Mouse (Mus musculus): ENCODE results near the gene Sh3pxd2b. TPM values are rescaled to one million over a fixed set of nuclear protein-coding genes. Genes with fewer than 3 reads are reported as not detected.

Gene Sh3pxd2b
- total and polyA plus RNA-seq, 3 experiments, result 2.4 to 13.2 (median 6.7) TPM

GRCm38 (mm10) chr11:32379910-32380309 lies 32.3 kb downstream of the Sh3pxd2b start:
- DNase-seq (ENCODE audit: extremely low read depth), result no peak
- H3K4me3 ChIP-seq (replicated peaks in 1 of 3; ENCODE audit: low read depth in 2 of 3, low read length in 2 of 3, poor library complexity in 1 of 3), result no peak overlapping the region
- H3K4me2 ChIP-seq (ENCODE audit: insufficient read depth, low read depth, poor library complexity, severe bottlenecking), result no peak overlapping the region
- H3K4me1 ChIP-seq (ENCODE audit: control insufficient read depth in 1 of 2, insufficient read depth in 2 of 2), result peaks cover 5 to 21% of the 10 kb centered on the region in 2 experiments; a peak in 3 of 4 replicates
- H3K27me3 ChIP-seq (replicated peaks), result no peaks in the 10 kb centered on the region
- peaks cover 4 to 61% of the 10 kb centered on the region in 2 experiments for H3K36me3 ChIP-seq (replicated peaks in 1 of 2; ENCODE audit: control insufficient read depth in 1 of 2, insufficient read depth in 1 of 2, low read length in 1 of 2)
- peaks cover 6% of the 10 kb centered on the region for H3K9me3 ChIP-seq (replicated peaks; ENCODE audit: low read length)
- TF ChIP-seq USF2 (conservative IDR thresholded peaks at IDR 0.05; ENCODE audit: low read depth, low read length) (no peak), RAD21 (IDR thresholded peaks at IDR 0.05; ENCODE audit: low read depth, low read length) (no peak), ELF1 (IDR thresholded peaks at IDR 0.05; ENCODE audit: low read depth, low read length) (no peak), RCOR1 (conservative IDR thresholded peaks at IDR 0.05; ENCODE audit: low read depth, low read length) (no peak), KAT2A (IDR thresholded peaks at IDR 0.05; ENCODE audit: insufficient replicate concordance, low read length) (no peak), JUN (IDR thresholded peaks at IDR 0.05; ENCODE audit: insufficient read depth, low read depth, low read length) (no peak), BHLHE40 (IDR thresholded peaks at IDR 0.05; ENCODE audit: low read depth, low read length) (no peak), CHD2 (IDR thresholded peaks at IDR 0.05; ENCODE audit: low read length) (no peak), PAX5 (IDR thresholded peaks at IDR 0.05; ENCODE audit: low read length) (no peak), NRF1 (IDR thresholded peaks at IDR 0.05; ENCODE audit: low read depth, low read length) (no peak), ZNF384 (IDR thresholded peaks at IDR 0.05; ENCODE audit: low read depth, low read length) (no peak), JUND (conservative IDR thresholded peaks at IDR 0.05; ENCODE audit: low read depth, low read length) (no peak), MAZ (IDR thresholded peaks at IDR 0.05; ENCODE audit: low read depth, low read length) (no peak), MEF2A (IDR thresholded peaks at IDR 0.05; ENCODE audit: borderline replicate concordance, low read depth, low read length) (no peak), CHD1 (IDR thresholded peaks at IDR 0.05; ENCODE audit: low read depth, low read length) (no peak), ETS1 (conservative IDR thresholded peaks at IDR 0.05; ENCODE audit: low read depth, low read length) (no peak), CTCF (conservative IDR thresholded peaks at IDR 0.05 in 1 of 2, IDR thresholded peaks at IDR 0.05 in 1 of 2; ENCODE audit: low read depth in 2 of 2, low read length in 2 of 2) (no peak), TBP (conservative IDR thresholded peaks at IDR 0.05; ENCODE audit: low read depth, low read length) (no peak)
- no peaks in the 10 kb centered on the region for H3K79me2 ChIP-seq (replicated peaks; ENCODE audit: control insufficient read depth, extremely low read depth, insufficient read depth, poor library complexity, severe bottlenecking)
- H3K27ac ChIP-seq (ENCODE audit: insufficient read depth, low read depth), result no peak overlapping the region
- in situ Hi-C loops (cut with MboI; ENCODE audit: low pct_ligation_motif_present, low pct_unique_long_range_greater_than_20kb, low sequenced_read_pairs), result no loop called here
- dilution Hi-C loops (cut with MboI; ENCODE audit: extremely low pct_ligation_motif_present, extremely low pct_unique_long_range_greater_than_20kb, low sequenced_read_pairs), result no loop called here
- no peak overlapping the region for H3K9ac ChIP-seq (ENCODE audit: insufficient read depth, low read depth)

GRCm38 (mm10) chr11:32383341-32384134 lies 35.9 kb downstream of the Sh3pxd2b start:
- peaks cover 0 to 54% of the 10 kb centered on the region in 2 experiments for H3K36me3 ChIP-seq (replicated peaks in 1 of 2; ENCODE audit: control insufficient read depth in 1 of 2, insufficient read depth in 1 of 2, low read length in 1 of 2)
- no peak overlapping the region for H3K9ac ChIP-seq (ENCODE audit: insufficient read depth, low read depth)
- no peaks in the 10 kb centered on the region for H3K9me3 ChIP-seq (replicated peaks; ENCODE audit: low read length)
- no peaks in the 10 kb centered on the region for H3K79me2 ChIP-seq (replicated peaks; ENCODE audit: control insufficient read depth, extremely low read depth, insufficient read depth, poor library complexity, severe bottlenecking)
- in situ Hi-C loops (cut with MboI; ENCODE audit: low pct_ligation_motif_present, low pct_unique_long_range_greater_than_20kb, low sequenced_read_pairs) (no loop called here), dilution Hi-C loops (cut with MboI; ENCODE audit: extremely low pct_ligation_motif_present, extremely low pct_unique_long_range_greater_than_20kb, low sequenced_read_pairs) (no loop called here)
- H3K27me3 ChIP-seq (replicated peaks), result no peaks in the 10 kb centered on the region
- no peak for DNase-seq (ENCODE audit: extremely low read depth)
- peaks cover 5 to 21% of the 10 kb centered on the region in 2 experiments; a peak in 3 of 4 replicates for H3K4me1 ChIP-seq (ENCODE audit: control insufficient read depth in 1 of 2, insufficient read depth in 2 of 2)
- H3K4me3 ChIP-seq (replicated peaks in 1 of 3; ENCODE audit: low read depth in 2 of 3, low read length in 2 of 3, poor library complexity in 1 of 3), result no peak overlapping the region
- TF ChIP-seq JUN (IDR thresholded peaks at IDR 0.05; ENCODE audit: insufficient read depth, low read depth, low read length) (no peak), CTCF (conservative IDR thresholded peaks at IDR 0.05 in 1 of 2, IDR thresholded peaks at IDR 0.05 in 1 of 2; ENCODE audit: low read depth in 2 of 2, low read length in 2 of 2) (no peak), ZMIZ1 (IDR thresholded peaks at IDR 0.05; ENCODE audit: low read depth, low read length) (no peak), POLR2AphosphoS2 (IDR thresholded peaks at IDR 0.05; ENCODE audit: low read depth, low read length) (no peak), MYC (IDR thresholded peaks at IDR 0.05; ENCODE audit: low read depth, low read length) (no peak), E2F4 (IDR thresholded peaks at IDR 0.05; ENCODE audit: insufficient replicate concordance, low read depth, low read length) (no peak), USF2 (conservative IDR thresholded peaks at IDR 0.05; ENCODE audit: low read depth, low read length) (no peak), PAX5 (IDR thresholded peaks at IDR 0.05; ENCODE audit: low read length) (no peak), MEF2A (IDR thresholded peaks at IDR 0.05; ENCODE audit: borderline replicate concordance, low read depth, low read length) (no peak), ZC3H11A (IDR thresholded peaks at IDR 0.05; ENCODE audit: low read depth, low read length) (no peak), EP300 (IDR thresholded peaks at IDR 0.05; ENCODE audit: low read length) (no peak), ZNF384 (IDR thresholded peaks at IDR 0.05; ENCODE audit: low read depth, low read length) (no peak), USF1 (IDR thresholded peaks at IDR 0.05; ENCODE audit: low read depth, low read length) (no peak), CHD2 (IDR thresholded peaks at IDR 0.05; ENCODE audit: low read length) (no peak), MAX (IDR thresholded peaks at IDR 0.05; ENCODE audit: low read length) (no peak), JUND (conservative IDR thresholded peaks at IDR 0.05; ENCODE audit: low read depth, low read length) (no peak), SMC3 (IDR thresholded peaks at IDR 0.05; ENCODE audit: low read depth, low read length) (no peak), POLR2A (IDR thresholded peaks at IDR 0.05; ENCODE audit: low read depth, low read length) (no peak)
- no peak overlapping the region for H3K27ac ChIP-seq (ENCODE audit: insufficient read depth, low read depth)
- H3K4me2 ChIP-seq (ENCODE audit: insufficient read depth, low read depth, poor library complexity, severe bottlenecking), result no peak overlapping the region
